Mouse (Mus musculus): ENCODE results near the gene Cog2. TPM values are rescaled to one million over a fixed set of nuclear protein-coding genes. Genes with fewer than 3 reads are reported as not detected.
A peak's percentile ranks its signal among the peaks of the same experiment; 100 is the strongest.

Gene Cog2
- polyA plus RNA-seq, 1 experiment from 2014 or later = 20.5 TPM

- no peaks in the 10 kb centered on the region for H3K9me3 ChIP-seq
- peaks cover 98% of the 10 kb centered on the region for H3K36me3 ChIP-seq
- H3K27me3 ChIP-seq (replicated peaks) = no peaks in the 10 kb centered on the region
- H3K27ac ChIP-seq (replicated peaks) = no peak overlapping the region
- H3K4me3 ChIP-seq = no peak overlapping the region
- no peaks in the 10 kb centered on the region for H3K4me1 ChIP-seq
- 75% methylated on average over 7 of the region's 7 CpGs for WGBS
- ATAC-seq (ENCODE audit: extremely low read depth, insufficient number of reproducible peaks, low FRiP score, low TSS enrichment) = no peak
- peak overlapping the region; percentile 20 for H3K4me2 ChIP-seq
- no peak overlapping the region for H3K9ac ChIP-seq
Observed at GRCm38 (mm10) chr8:124546815-124547214, 26.2 kb downstream of the Cog2 start.

GRCm38 (mm10) chr8:124547269-124547668 is 26.7 kb downstream of the Cog2 start:
- Histone ChIP-seq H3K4me3 (no peak overlapping the region), H3K27me3 (replicated peaks) (no peaks in the 10 kb centered on the region), H3K9ac (no peak overlapping the region), H3K9me3 (no peaks in the 10 kb centered on the region), H3K36me3 (peaks cover 98% of the 10 kb centered on the region), H3K4me2 (peak overlapping the region; percentile 20), H3K4me1 (no peaks in the 10 kb centered on the region), H3K27ac (replicated peaks) (no peak overlapping the region)
- 51% methylated on average over 11 of the region's 11 CpGs for WGBS
- no peak for ATAC-seq (ENCODE audit: extremely low read depth, insufficient number of reproducible peaks, low FRiP score, low TSS enrichment)

GRCm38 (mm10) chr8:124548187-124548586 is 27.6 kb downstream of the Cog2 start:
- H3K4me1 ChIP-seq = no peaks in the 10 kb centered on the region
- H3K9ac ChIP-seq = no peak overlapping the region
- H3K36me3 ChIP-seq = peaks cover 97% of the 10 kb centered on the region
- no peaks in the 10 kb centered on the region for H3K27me3 ChIP-seq (replicated peaks)
- 63% methylated on average over 1 of the region's 1 CpGs for WGBS
- H3K4me3 ChIP-seq = no peak overlapping the region
- H3K27ac ChIP-seq (replicated peaks) = no peak overlapping the region
- no peak overlapping the region for H3K4me2 ChIP-seq
- H3K9me3 ChIP-seq = no peaks in the 10 kb centered on the region
- ATAC-seq (ENCODE audit: extremely low read depth, insufficient number of reproducible peaks, low FRiP score, low TSS enrichment) = no peak

- Histone ChIP-seq H3K4me2 (no peak overlapping the region), H3K4me3 (no peak overlapping the region), H3K27ac (replicated peaks) (no peak overlapping the region), H3K9me3 (no peaks in the 10 kb centered on the region), H3K9ac (no peak overlapping the region), H3K36me3 (peaks cover 68% of the 10 kb centered on the region), H3K27me3 (replicated peaks) (no peaks in the 10 kb centered on the region), H3K4me1 (peaks cover 3% of the 10 kb centered on the region)
- WGBS = 93% methylated on average over 15 of the region's 15 CpGs
- no peak for ATAC-seq (ENCODE audit: extremely low read depth, insufficient number of reproducible peaks, low FRiP score, low TSS enrichment)
Observed at GRCm38 (mm10) chr8:124551011-124551661, 30.6 kb downstream of the Cog2 start.

- Histone ChIP-seq H3K4me3 (no peak overlapping the region), H3K9me3 (no peaks in the 10 kb centered on the region), H3K9ac (no peak overlapping the region), H3K4me2 (no peak overlapping the region), H3K27ac (replicated peaks) (no peak overlapping the region), H3K27me3 (replicated peaks) (no peaks in the 10 kb centered on the region), H3K4me1 (peaks cover 16% of the 10 kb centered on the region), H3K36me3 (peaks cover 28% of the 10 kb centered on the region)
- no peak for ATAC-seq (ENCODE audit: extremely low read depth, insufficient number of reproducible peaks, low FRiP score, low TSS enrichment)
- WGBS = 85% methylated on average over 7 of the region's 7 CpGs
Observed at GRCm38 (mm10) chr8:124555113-124555750, 34.7 kb downstream of the Cog2 start.

GRCm38 (mm10) chr8:124556164-124556563 is 35.6 kb downstream of the Cog2 start:
- WGBS = 69% methylated on average over 7 of the region's 7 CpGs
- Histone ChIP-seq H3K36me3 (peaks cover 19% of the 10 kb centered on the region), H3K27ac (replicated peaks) (no peak overlapping the region), H3K9ac (no peak overlapping the region), H3K4me2 (no peak overlapping the region), H3K27me3 (replicated peaks) (no peaks in the 10 kb centered on the region), H3K4me1 (peaks cover 16% of the 10 kb centered on the region), H3K4me3 (no peak overlapping the region), H3K9me3 (no peaks in the 10 kb centered on the region)
- ATAC-seq (ENCODE audit: extremely low read depth, insufficient number of reproducible peaks, low FRiP score, low TSS enrichment) = no peak

- Histone ChIP-seq H3K9me3 (no peaks in the 10 kb centered on the region), H3K27me3 (replicated peaks) (peaks cover 5% of the 10 kb centered on the region; the same call in 1 of the 2 replicates), H3K4me1 (peaks cover 16% of the 10 kb centered on the region), H3K27ac (replicated peaks) (no peak overlapping the region), H3K9ac (0 out of 2 replicates have a peak overlapping the region, but pooled peaks have one; percentile 10), H3K4me3 (no peak overlapping the region), H3K4me2 (no peak overlapping the region), H3K36me3 (peaks cover 14% of the 10 kb centered on the region)
- no peak for ATAC-seq (ENCODE audit: extremely low read depth, insufficient number of reproducible peaks, low FRiP score, low TSS enrichment)
- WGBS = 80% methylated on average over 13 of the region's 13 CpGs
Observed at GRCm38 (mm10) chr8:124556658-124557057, 36.1 kb downstream of the Cog2 start.

GRCm38 (mm10) chr8:124557476-124557875 is 36.9 kb downstream of the Cog2 start:
- Histone ChIP-seq H3K4me2 (no peak overlapping the region), H3K27ac (replicated peaks) (no peak overlapping the region), H3K9ac (no peak overlapping the region), H3K4me3 (no peak overlapping the region), H3K36me3 (peaks cover 6% of the 10 kb centered on the region), H3K4me1 (peaks cover 16% of the 10 kb centered on the region), H3K27me3 (replicated peaks) (peaks cover 6% of the 10 kb centered on the region; the same call in 1 of the 2 replicates), H3K9me3 (no peaks in the 10 kb centered on the region)
- 44% methylated on average over 5 of the region's 5 CpGs for WGBS
- ATAC-seq (ENCODE audit: extremely low read depth, insufficient number of reproducible peaks, low FRiP score, low TSS enrichment) = no peak

- no peaks in the 10 kb centered on the region for H3K36me3 ChIP-seq
- H3K4me1 ChIP-seq = peaks cover 29% of the 10 kb centered on the region
- H3K9me3 ChIP-seq = no peaks in the 10 kb centered on the region
- H3K9ac ChIP-seq = no peak overlapping the region
- 67% methylated on average over 6 of the region's 6 CpGs for WGBS
- no peak overlapping the region for H3K4me3 ChIP-seq
- H3K27ac ChIP-seq (replicated peaks) = no peak overlapping the region
- no peak overlapping the region for H3K4me2 ChIP-seq
- peaks cover 32% of the 10 kb centered on the region; the same call in 1 of the 2 replicates for H3K27me3 ChIP-seq (replicated peaks)
- no peak for ATAC-seq (ENCODE audit: extremely low read depth, insufficient number of reproducible peaks, low FRiP score, low TSS enrichment)
Observed at GRCm38 (mm10) chr8:124567126-124567525, 46.6 kb downstream of the Cog2 start.

GRCm38 (mm10) chr8:124567584-124567983 is 47.0 kb downstream of the Cog2 start:
- WGBS = 75% methylated on average over 3 of the region's 3 CpGs
- no peak for ATAC-seq (ENCODE audit: extremely low read depth, insufficient number of reproducible peaks, low FRiP score, low TSS enrichment)
- Histone ChIP-seq H3K27ac (replicated peaks) (no peak overlapping the region), H3K4me3 (no peak overlapping the region), H3K4me2 (no peak overlapping the region), H3K9ac (no peak overlapping the region), H3K36me3 (no peaks in the 10 kb centered on the region), H3K27me3 (replicated peaks) (peaks cover 29% of the 10 kb centered on the region; the same call in 1 of the 2 replicates), H3K4me1 (peaks cover 30% of the 10 kb centered on the region), H3K9me3 (no peaks in the 10 kb centered on the region)

GRCm38 (mm10) chr8:124569100-124569499 is 48.5 kb downstream of the Cog2 start:
- Histone ChIP-seq H3K27ac (replicated peaks) (0 out of 2 replicates have a peak overlapping the region, but pooled peaks have one; percentile 8), H3K27me3 (replicated peaks) (peaks cover 15% of the 10 kb centered on the region; the same call in 1 of the 2 replicates), H3K4me1 (peaks cover 43% of the 10 kb centered on the region), H3K4me3 (no peak overlapping the region), H3K9me3 (no peaks in the 10 kb centered on the region), H3K36me3 (no peaks in the 10 kb centered on the region), H3K4me2 (no peak overlapping the region), H3K9ac (no peak overlapping the region)
- no peak for ATAC-seq (ENCODE audit: extremely low read depth, insufficient number of reproducible peaks, low FRiP score, low TSS enrichment)
- 62% methylated on average over 2 of the region's 2 CpGs for WGBS
